Mouse (Mus musculus): ENCODE measurements around the gene Kcnk6.
"Not testable (repeated sequence)": the region's sequence is repeated elsewhere in the genome, so short reads cannot be mapped to it uniquely, and the experiment has no call there.

Gene Kcnk6

DNA sequence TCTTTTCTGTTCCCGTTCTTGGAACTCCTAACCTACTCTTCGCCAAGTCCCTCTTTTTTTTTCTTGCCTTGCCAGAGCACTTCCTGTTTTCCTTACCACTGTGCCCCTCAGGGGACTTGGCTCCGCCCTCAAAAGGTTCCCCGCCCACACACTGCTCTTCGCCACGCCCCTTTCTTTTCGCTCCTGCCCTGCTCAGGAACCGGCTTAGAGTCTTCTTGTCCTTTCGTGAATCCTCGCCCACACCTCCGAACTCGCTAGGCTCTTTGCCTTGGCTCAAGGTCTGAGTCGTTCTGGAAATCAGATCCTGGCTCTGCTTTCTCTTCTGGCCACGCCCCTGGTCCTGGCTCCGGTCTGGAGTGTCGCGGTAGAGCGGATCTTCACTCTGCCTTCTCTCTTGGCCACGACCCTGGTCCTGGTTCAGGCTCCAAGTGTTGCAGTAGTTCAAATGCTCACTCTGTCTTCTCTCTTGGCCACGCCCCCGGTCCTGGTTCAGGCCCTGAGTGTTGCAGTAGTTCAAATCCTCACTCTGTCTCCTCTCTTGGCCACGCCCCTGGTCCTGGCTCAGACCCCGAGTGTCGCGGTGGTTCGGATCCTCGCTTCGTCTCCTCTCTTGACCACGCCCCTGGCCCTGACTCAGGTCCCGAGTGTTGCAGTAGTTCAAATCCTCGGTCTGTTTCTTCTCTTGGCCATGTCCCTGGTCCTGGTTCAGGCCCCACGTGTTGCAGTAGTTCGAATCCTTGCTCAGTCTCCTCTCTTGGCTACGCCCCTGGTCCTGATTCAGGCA, 20.7 kb downstream of the Kcnk6 start:
- in situ Hi-C loops (cut with MboI; ENCODE audit: low sequenced_read_pairs) = no loop called here

DNA sequence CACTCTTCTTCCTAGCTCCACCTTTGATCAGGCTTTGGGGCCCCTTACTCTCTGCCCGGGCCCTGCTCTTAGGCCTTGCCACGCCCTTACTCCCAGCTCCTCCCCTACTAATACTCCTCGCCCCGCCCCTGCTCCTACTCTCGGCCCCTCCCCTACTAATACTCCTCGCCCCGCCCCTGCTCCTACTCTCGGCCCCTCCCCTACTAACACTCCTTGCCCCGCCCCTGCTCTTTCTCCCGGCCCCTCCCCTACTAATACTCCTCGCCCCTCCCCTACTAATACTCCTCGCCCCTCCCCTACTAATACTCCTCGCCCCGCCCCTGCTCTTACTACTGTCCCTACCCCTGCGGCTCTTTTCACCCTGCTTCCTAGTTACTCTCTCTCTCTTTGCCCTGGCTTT, 21.3 kb downstream of the Kcnk6 start:
- in situ Hi-C loops (cut with MboI; ENCODE audit: low sequenced_read_pairs) = not testable (repeated sequence)

DNA sequence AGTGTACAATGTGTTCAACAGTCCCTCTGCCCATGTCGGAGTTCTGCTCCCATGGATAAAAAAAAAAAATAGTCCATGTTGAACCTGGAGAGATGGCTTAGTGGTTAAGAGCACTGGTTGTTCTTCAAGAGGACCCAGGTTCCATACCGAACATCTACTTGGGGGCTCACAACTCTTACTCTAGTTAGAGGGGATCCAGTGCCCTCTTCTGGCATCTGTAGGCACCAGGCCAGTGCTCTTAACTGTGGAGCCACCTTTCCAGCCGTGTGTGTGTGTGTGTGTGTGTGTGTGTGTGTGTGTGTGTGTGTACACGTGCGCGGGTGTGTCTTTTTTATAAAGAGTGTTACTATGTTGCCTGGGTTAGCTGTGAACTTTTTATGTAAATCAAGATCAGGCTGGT, 29.7 kb downstream of the Kcnk6 start:
- in situ Hi-C loops (cut with MboI; ENCODE audit: low sequenced_read_pairs) = no loop called here

DNA sequence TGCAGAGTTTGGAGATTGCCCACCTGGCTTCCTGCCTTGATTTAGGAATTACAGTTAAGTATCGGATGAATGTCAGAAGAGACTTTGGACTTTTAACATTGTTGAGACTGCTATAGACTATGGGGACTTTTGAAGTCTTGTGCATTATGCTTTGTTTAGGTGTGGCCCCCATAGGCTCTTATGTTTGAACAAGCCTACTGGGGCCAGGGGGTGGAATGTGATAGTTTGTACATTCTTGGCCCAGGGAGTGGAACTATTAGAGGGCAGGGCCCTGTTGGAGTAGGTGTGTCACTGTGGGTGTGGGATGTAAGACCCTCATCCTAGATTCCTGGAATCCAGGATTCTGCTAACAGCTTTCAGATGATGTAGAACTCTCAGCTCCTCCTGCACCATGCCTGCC, 38.1 kb downstream of the Kcnk6 start:
- in situ Hi-C loops (cut with MboI; ENCODE audit: low sequenced_read_pairs) = not testable (repeated sequence)

DNA sequence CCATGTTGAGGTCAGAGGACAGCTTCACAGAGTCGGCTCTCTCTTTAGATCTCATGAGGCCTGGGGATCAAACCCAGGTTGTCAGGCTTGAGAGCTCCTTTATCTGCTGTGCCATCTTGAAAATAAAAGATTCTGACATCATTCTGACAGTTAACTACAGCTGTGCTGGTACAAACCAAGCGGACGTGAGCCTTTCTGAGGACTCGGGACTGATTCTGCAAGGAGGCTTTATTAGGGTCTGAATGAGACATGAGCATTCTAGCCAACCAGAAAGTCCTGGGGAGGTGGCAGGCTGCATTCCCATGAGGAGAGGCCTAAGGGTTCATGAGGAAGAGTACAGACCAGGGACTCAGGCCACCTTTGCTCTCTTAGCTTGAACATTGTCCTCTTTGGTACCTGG, 51.0 kb downstream of the Kcnk6 start:
- in situ Hi-C loops (cut with MboI; ENCODE audit: low sequenced_read_pairs) = not testable (repeated sequence)

DNA sequence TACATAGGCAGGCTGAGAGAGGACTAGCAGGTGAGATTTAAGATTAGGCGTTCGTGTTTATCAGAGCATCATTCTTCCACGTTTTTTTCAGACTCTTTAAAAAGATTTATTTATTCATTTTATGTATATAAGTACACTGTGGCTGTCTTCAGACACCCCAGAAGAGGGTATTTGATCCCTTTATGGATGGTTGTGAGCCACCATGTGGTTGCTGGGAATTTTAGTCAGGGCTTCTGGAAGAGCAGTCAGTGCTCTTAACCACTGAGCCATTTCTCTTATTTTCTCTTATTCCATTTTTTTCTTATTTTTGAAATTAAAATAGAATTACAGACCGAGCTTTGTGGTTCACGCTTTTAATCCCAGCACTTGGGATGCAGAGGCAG, 51.5 kb downstream of the Kcnk6 start:
- in situ Hi-C loops (cut with MboI; ENCODE audit: low sequenced_read_pairs) = no loop called here

DNA sequence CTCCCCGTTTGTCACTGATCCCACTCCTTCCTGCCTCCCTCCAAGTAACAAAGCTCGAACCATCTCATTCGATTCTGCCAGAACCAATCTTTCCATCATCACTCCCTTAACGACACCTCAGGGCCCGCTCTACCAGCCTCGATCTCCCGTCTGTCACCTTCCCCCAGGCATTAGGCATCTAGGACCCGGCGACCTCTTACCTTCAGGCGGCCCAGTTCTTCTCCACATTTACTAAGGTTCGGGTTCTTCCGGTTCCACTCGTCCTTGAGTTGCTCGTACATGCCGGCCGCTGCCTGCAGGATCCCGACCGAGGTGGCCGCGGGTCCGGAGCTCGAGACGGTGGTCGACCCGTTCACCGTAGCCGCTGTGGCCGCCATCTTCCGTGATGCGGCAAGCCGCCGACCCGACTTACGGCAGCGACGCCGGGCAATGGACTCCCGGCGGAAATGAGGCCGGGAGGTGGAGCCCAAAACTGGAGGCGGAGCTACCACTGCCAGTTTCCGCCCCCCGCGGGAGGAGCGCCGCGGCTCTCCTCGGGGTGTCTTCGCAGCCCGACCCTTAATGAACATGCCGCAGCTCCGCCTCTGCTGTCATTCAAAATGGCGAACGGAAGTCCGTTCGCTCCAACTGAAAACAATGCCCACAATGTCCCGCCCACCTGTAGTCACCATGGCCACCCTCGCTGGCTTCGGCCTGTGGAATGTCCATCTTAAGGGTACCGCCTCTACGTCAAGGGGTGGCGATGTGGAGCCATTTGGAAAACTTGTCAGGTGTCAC, 52.0 kb downstream of the Kcnk6 start, which contains the start of gene Psmd8:
TSS of gene Psmd8 (minus strand) at position 625 of the 777 bp plus-strand sequence.
- in situ Hi-C loops (cut with MboI; ENCODE audit: low sequenced_read_pairs) = no loop called here

DNA sequence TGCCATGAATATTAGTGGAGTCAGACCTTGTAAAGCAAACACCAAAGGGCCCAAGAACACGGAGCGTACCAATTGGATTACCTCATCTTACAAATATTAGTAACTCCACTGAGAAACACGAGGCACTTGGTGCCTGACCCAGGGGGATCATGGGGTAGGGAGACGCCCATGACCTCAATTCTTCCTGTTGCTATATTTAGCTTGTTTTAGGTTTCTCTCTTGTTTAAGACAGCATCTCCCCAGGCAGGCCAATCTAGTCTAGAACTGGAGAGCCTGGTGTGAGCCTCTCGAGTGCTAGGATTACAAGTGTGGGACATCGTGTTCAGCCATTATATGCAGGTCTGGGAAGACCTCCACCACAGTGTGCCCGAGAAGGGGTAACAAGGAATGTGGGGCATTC, 53.0 kb downstream of the Kcnk6 start:
- in situ Hi-C loops (cut with MboI; ENCODE audit: low sequenced_read_pairs) = no loop called here

DNA sequence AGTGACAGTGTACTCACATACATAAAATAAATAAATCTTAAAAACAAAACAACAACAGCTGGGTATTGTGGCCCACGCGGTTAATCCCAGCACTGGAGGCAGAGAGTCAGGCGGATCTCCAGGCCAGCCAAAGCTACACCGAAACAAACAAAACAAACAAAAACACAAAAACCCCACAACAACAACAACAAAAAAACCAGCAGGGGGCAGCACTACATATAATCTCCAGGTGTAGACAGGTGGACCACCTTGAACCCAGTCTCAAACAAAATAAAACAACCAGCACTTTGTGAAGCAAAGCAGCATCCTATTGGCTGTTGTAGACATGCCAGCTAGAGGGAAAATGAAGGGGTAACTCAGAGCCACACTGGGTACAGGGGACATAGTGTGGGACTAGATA, 54.2 kb downstream of the Kcnk6 start:
- in situ Hi-C loops (cut with MboI; ENCODE audit: low sequenced_read_pairs) = no loop called here

DNA sequence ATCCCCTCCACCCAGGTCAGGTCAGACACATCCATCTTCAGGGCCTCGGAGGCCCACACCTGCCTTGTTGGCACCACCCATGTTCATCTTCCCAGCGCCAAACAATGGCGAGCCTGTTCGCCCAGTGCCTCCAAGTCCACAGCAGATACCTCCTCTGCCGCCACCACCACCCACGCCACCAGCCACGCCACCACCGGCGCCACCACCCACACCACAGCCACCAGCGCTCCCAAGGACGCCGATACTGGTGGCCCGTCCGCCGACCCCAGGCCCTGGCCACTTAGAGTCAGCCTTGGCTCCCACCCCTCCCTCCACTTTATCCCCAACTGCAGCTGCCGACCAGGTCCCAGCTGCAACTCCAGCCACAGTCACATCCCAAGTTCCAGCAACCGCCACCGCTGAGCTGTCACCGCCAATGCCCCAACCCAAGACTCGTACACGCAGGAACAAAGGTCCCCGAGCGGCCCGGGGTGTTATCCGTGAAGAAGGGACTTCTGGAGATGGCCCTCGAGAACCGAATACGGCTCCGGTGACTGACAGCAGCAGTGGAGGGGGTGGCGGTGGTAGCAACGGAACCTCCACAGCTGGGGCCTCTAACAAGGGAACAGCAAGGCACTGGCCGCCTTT, 59.8 kb downstream of the Kcnk6 start:
- in situ Hi-C loops (cut with MboI; ENCODE audit: low sequenced_read_pairs) = no loop called here

All from CH12F3 (cell line).